Mouse (Mus musculus) left cerebral cortex, adult 2 months (tissue): ENCODE results near the gene Tsen15. TPM values are rescaled to one million over a fixed set of nuclear protein-coding genes. Genes with fewer than 3 reads are reported as not detected.
A peak's percentile ranks its signal among the peaks of the same experiment; 100 is the strongest.

Experiments used
- DNase-seq, 2 experiments: peaks; one replicate each; pipeline ENCODE4 v3.0.0; 2021 to 2022; ENCODE audit warnings: low spot score in 2 of 2, mixed read lengths in 1 of 2; ENCODE audit errors: extremely low spot score in 1 of 2
- H3K27ac ChIP-seq: fragments of 200-600 bp; 2 replicates; pipeline ENCODE4 v1.8.1; 2022
- H3K4me3 ChIP-seq: fragments of 200-600 bp; 2 replicates; pipeline ENCODE4 v1.8.1; 2022
- CTCF ChIP-seq: fragments of 200-600 bp; IDR thresholded peaks from 2 replicates; pipeline ENCODE4 v1.8.1; 2022; ENCODE audit warnings: antibody characterized with exemption, mild to moderate bottlenecking, moderate library complexity
- intact Hi-C: fragments of 180-260 bp; cut with DNase I; formaldehyde crosslinking; loops from one replicate; pipeline ENCODE4 v1.15.1; 2025
- long read RNA-seq, 2 experiments: library from polyadenylated mRNA; stranded (forward); transcript quantifications; one replicate each; pipeline ENCODE4 v2.0.0; 2021; ENCODE audit warnings: borderline mapping rate in 2 of 2
- total RNA-seq, 2 experiments: library from RNA; stranded (reverse); gene quantifications; 2 replicates each; pipeline ENCODE4 v1.2.3; 2021

Gene Tsen15
- total RNA-seq: 10 to 100 TPM; 36.1 to 36.5 TPM
- long read RNA-seq, experiment 1, transcript Tsen15-201 (5 exons, 1,133 nt): major isoform, 13 of 16 reads
- long read RNA-seq, experiment 1, partial matches to known transcripts: 1 of 16 reads
- long read RNA-seq, experiment 1, other reads (novel, unspliced or antisense): 2 of 16 reads
- long read RNA-seq, experiment 2, transcript Tsen15-201 (5 exons, 1,133 nt): major isoform, 13 of 18 reads
- long read RNA-seq, experiment 2, partial matches to known transcripts: 2 of 18 reads
- long read RNA-seq, experiment 2, other reads (novel, unspliced or antisense): 3 of 18 reads

DNA sequence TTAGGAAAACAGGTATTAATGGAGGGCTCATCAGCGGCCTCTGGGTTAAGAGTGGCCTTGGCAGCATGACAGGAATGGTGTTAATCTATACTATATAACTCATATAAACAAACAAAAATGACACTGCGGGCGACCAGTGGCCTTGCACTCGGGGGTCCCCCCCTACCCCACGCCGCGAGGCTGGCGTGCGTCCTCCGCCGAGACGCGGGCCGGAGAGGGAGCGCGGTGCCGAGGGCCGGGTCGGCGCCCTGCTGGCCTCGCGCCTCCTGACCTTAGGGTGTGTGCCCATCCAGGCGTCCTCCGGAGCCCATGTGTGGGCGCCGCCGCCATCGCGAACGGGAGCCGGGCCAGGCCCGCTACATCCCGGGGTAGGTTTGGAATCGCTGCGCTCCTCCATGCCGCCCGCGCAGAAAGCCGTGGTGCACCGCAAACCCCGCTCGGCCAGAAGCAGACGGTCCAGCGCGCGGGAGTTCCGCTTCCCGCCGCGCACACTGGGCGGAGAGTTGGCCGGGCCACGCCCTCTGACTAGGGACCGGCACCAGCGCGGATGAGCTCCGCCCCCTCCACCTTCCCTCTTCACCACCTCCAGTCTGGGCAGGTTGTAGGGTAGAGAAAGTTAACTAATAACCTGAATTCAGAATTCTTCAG, at the start of gene Tsen15:
Gene Tsen15, minus strand, starts transcription at position 501 of the 648 bp plus-strand sequence.
- intact Hi-C loops: no loop called here
- Histone ChIP-seq H3K27ac (peak within 1 kb of the TSS; percentile 89), H3K4me3 (peak within 1 kb of the TSS; percentile 86)
- DNase-seq: peak; percentile 87 to 90
- TF ChIP-seq CTCF: no peak; the same call in 1 of the 2 replicates

GRCm38 (mm10) chr1:152434166-152434565, 47.7 kb upstream of the Tsen15 start:
- TF ChIP-seq CTCF: no peak
- DNase-seq: no peak
- intact Hi-C loops: no loop called here
- Histone ChIP-seq H3K4me3 (no peak overlapping the region), H3K27ac (no peak overlapping the region)

- no peak for DNase-seq
- H3K4me3 ChIP-seq: no peak overlapping the region
- H3K27ac ChIP-seq: no peak overlapping the region
- intact Hi-C loops: no loop called here
- no peak for TF ChIP-seq CTCF
Measured at GRCm38 (mm10) chr1:152429805-152430204, 43.3 kb upstream of the Tsen15 start.

- no peak overlapping the region for H3K4me3 ChIP-seq
- no peak for DNase-seq
- intact Hi-C loops: no loop called here
- no peak overlapping the region for H3K27ac ChIP-seq
- TF ChIP-seq CTCF: no peak
Measured at GRCm38 (mm10) chr1:152427912-152428581, 41.6 kb upstream of the Tsen15 start.

DNA sequence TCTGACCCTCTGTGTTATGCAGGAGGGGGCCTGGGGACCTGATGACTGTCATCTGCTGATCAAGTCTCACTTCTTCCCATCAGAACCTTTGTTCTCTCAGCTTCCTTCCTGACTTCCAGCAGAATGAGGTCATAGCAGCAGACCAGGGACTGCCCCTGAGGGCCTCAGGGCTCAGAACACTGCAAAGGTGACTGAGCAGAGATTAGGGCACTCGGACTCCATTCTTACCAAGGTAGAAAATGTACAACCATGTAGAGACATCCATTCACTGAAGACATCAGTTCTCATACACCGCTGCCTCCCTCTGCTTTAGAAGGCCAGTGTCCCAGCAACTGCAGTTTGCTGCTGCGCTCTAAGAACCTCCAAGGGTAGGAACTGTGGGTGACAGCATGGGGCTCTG, 36.6 kb upstream of the Tsen15 start:
- intact Hi-C loops: no loop called here
- H3K27ac ChIP-seq: no peak overlapping the region
- no peak for TF ChIP-seq CTCF
- DNase-seq: no peak
- H3K4me3 ChIP-seq: no peak overlapping the region

DNA sequence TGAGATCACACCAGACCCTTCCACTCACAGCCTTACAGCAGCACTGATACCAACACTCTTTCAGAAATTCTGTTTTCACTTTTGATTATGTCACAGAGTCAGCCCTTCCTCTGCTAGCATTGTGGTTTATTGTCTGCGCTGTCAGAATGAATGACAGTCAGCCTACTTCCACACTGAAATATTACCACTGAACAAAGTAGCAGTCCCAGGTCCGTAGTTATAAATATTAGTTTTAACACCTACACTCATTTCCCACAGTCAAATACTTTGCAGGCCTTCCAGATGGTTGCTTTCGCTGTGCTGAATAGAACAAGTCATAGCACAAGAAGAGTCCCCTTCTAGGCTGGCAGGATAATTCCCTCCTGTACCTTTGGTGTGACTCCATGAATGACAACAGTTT, 35.8 kb upstream of the Tsen15 start:
- no peak for TF ChIP-seq CTCF
- DNase-seq: no peak
- no peak overlapping the region for H3K4me3 ChIP-seq
- H3K27ac ChIP-seq: no peak overlapping the region
- intact Hi-C loops: no loop called here

DNA sequence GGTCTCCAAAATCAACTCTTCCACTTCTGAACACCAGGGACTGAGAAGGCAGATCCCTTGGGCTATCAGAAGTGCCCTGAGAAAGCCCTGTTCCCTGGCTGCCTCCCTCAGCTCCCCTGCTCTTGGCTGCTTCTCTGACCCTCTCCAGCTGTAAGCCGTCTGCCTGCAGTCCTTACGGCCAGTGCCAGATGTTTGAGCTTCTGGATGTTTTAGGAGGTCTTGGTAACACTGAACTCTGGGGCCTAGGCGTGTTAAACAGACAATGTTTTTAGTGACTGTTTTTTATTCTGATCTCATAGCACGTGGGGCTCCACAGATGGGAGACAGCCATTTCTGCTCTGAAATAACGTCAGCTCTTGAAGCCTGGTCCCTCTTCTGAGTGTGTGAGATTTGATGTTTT, 31.1 kb upstream of the Tsen15 start:
- TF ChIP-seq CTCF: no peak
- intact Hi-C loops: no loop called here
- Histone ChIP-seq H3K27ac (no peak overlapping the region), H3K4me3 (no peak overlapping the region)
- no peak for DNase-seq

- intact Hi-C loops: no loop called here
- no peak for DNase-seq
- no peak overlapping the region for H3K27ac ChIP-seq
- no peak for TF ChIP-seq CTCF
- H3K4me3 ChIP-seq: no peak overlapping the region
Measured at GRCm38 (mm10) chr1:152416306-152416904, 29.9 kb upstream of the Tsen15 start.

GRCm38 (mm10) chr1:152414451-152414850, 28.0 kb upstream of the Tsen15 start:
- peak in 1 of 2 experiments; percentile 20 for DNase-seq
- intact Hi-C loops: no loop called here
- TF ChIP-seq CTCF: no peak
- H3K4me3 ChIP-seq: no peak overlapping the region
- H3K27ac ChIP-seq: no peak overlapping the region

GRCm38 (mm10) chr1:152413961-152414360, 27.5 kb upstream of the Tsen15 start:
- Histone ChIP-seq H3K27ac (no peak overlapping the region), H3K4me3 (no peak overlapping the region)
- TF ChIP-seq CTCF: no peak
- no peak for DNase-seq
- intact Hi-C loops: no loop called here

DNA sequence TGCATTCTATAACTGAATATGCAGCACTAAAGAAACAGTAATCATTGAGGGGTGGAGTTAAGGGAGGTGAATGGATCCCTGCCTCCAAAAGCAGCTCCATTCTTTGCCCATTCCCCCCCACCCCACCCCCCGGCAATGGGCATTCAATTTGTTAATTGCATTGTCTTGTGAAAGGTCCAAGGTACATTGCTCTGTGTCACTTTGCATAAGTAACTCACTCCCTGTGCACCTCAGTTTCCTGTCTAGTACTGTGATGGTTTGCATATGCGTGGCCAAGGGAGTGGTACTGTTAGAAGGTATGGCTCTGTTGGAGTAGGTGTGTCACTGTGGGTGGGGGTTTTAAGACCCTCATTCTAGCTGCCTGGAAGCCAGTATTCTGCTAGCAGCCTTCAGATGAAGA, 26.6 kb upstream of the Tsen15 start:
- intact Hi-C loops: no loop called here
- no peak for TF ChIP-seq CTCF
- DNase-seq: no peak

GRCm38 (mm10) chr1:152410657-152411056, 24.2 kb upstream of the Tsen15 start:
- no peak for TF ChIP-seq CTCF
- Histone ChIP-seq H3K4me3 (no peak overlapping the region), H3K27ac (no peak overlapping the region)
- peak in 1 of 2 experiments; percentile 24 for DNase-seq
- intact Hi-C loops: no loop called here

More for the DNA sequence above, 26.6 kb upstream of the Tsen15 start:
- no peak overlapping the region for H3K4me3 ChIP-seq
- H3K27ac ChIP-seq: no peak overlapping the region
